Mouse (Mus musculus) kidney, embryonic 15.5 days (tissue): ENCODE results near the gene Tshz2. TPM values are rescaled to one million over a fixed set of nuclear protein-coding genes. Genes with fewer than 3 reads are reported as not detected.

Experiments used
- ATAC-seq: fragments of 200-750 bp; cut with Nextera tagmentation; replicated peaks from 2 replicates; pipeline ENCODE4 v1.8.0; 2017; ENCODE audit warnings: moderate TSS enrichment; ENCODE audit not compliant: low FRiP score
- H3K27ac ChIP-seq: fragments of 300-500 bp; sonication (generic); 2 replicates; pipeline ENCODE4 v1.5.1; 2015; ENCODE audit warnings: mild to moderate bottlenecking, inconsistent platforms
- H3K27me3 ChIP-seq: fragments of 300-500 bp; sonication (generic); 2 replicates; pipeline ENCODE4 v1.6.1; 2015; ENCODE audit warnings: inconsistent platforms
- H3K36me3 ChIP-seq: fragments of 300-500 bp; sonication (generic); 2 replicates; pipeline ENCODE4 v1.6.1; 2015; ENCODE audit warnings: inconsistent platforms
- H3K4me1 ChIP-seq: fragments of 300-500 bp; sonication (generic); 2 replicates; pipeline ENCODE4 v1.6.1; 2015; ENCODE audit warnings: inconsistent platforms
- H3K4me2 ChIP-seq: fragments of 300-500 bp; sonication (generic); 2 replicates; pipeline ENCODE4 v1.6.1; 2015; ENCODE audit warnings: moderate library complexity, mild to moderate bottlenecking, inconsistent platforms
- H3K4me3 ChIP-seq: fragments of 300-500 bp; sonication (generic); replicated peaks from 2 replicates; pipeline ENCODE4 v1.5.1; 2015; ENCODE audit warnings: mild to moderate bottlenecking, inconsistent platforms
- H3K9ac ChIP-seq: fragments of 300-500 bp; sonication (generic); 2 replicates; pipeline ENCODE4 v1.6.1; 2015; ENCODE audit warnings: mild to moderate bottlenecking, inconsistent platforms
- H3K9me3 ChIP-seq: fragments of 300-500 bp; sonication (generic); replicated peaks from 2 replicates; pipeline ENCODE4 v1.6.1; 2016; ENCODE audit warnings: inconsistent platforms
- WGBS: fragments of 180-500 bp; shearing (Covaris S2); methylation state at CpG from one replicate; pipeline ENCODE4 v1.1.7; 2015; ENCODE audit warnings: mixed read lengths; 5-methylcytosine and 5-hydroxymethylcytosine counted together
- polyA plus RNA-seq: library from polyadenylated mRNA; unstranded; fragments of >200 nt; fragmentation: Nextera tagmentation; extraction: Ambion mirVana; gene quantifications from 2 replicates; pipeline ENCODE4 v1.2.1, GENCODE M21; 2015

Gene Tshz2
- polyA plus RNA-seq, 1 experiment from 2014 or later = 17.8 TPM

DNA sequence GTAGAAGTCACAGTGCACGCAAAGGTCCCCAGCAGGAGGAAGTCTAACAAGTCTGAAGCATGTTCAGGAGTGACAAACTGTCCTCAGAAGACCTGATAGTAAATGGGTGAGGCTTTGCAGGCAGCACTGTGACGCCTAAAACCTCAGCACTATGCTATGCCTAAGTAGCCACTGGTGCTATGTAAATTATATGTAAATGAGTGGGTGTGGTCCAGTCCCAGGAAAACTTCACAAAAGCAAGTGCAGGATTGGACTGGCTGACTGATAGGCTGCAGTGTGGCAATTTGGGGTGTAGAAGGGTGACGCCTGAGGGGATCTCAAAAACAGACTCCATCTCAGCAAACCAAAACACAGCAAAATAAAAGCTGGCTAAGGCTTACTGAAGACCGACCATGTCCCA, 277.8 kb downstream of the Tshz2 start:
- no peak overlapping the region for H3K9ac ChIP-seq
- no peaks in the 10 kb centered on the region for H3K9me3 ChIP-seq
- no peak overlapping the region for H3K27ac ChIP-seq
- no peak for ATAC-seq
- H3K4me2 ChIP-seq = no peak overlapping the region
- no peaks in the 10 kb centered on the region for H3K27me3 ChIP-seq
- H3K4me3 ChIP-seq = no peak overlapping the region
- H3K4me1 ChIP-seq = peaks cover 17% of the 10 kb centered on the region
- 78% methylated on average over 4 of the region's 4 CpGs for WGBS
- no peaks in the 10 kb centered on the region for H3K36me3 ChIP-seq

- WGBS = 89% methylated on average over 14 of the region's 14 CpGs
- no peaks in the 10 kb centered on the region for H3K9me3 ChIP-seq
- no peak overlapping the region for H3K27ac ChIP-seq
- no peaks in the 10 kb centered on the region; the same call in 1 of the 2 replicates for H3K4me1 ChIP-seq
- no peak overlapping the region for H3K4me3 ChIP-seq
- no peak overlapping the region for H3K4me2 ChIP-seq
- no peaks in the 10 kb centered on the region for H3K36me3 ChIP-seq
- no peaks in the 10 kb centered on the region for H3K27me3 ChIP-seq
- no peak for ATAC-seq
- H3K9ac ChIP-seq = no peak overlapping the region
Measured at GRCm38 (mm10) chr2:169912826-169913225, 280.0 kb downstream of the Tshz2 start.

GRCm38 (mm10) chr2:169914903-169915302, 282.1 kb downstream of the Tshz2 start:
- Histone ChIP-seq H3K36me3 (no peaks in the 10 kb centered on the region), H3K9me3 (no peaks in the 10 kb centered on the region), H3K27me3 (no peaks in the 10 kb centered on the region), H3K4me2 (no peak overlapping the region), H3K4me1 (peaks cover 10% of the 10 kb centered on the region), H3K4me3 (no peak overlapping the region), H3K27ac (no peak overlapping the region), H3K9ac (no peak overlapping the region)
- no peak for ATAC-seq
- 88% methylated on average over 8 of the region's 8 CpGs for WGBS

GRCm38 (mm10) chr2:169915326-169915725, 282.5 kb downstream of the Tshz2 start:
- WGBS = 78% methylated on average over 13 of the region's 13 CpGs
- H3K27ac ChIP-seq = no peak overlapping the region
- H3K9ac ChIP-seq = no peak overlapping the region
- ATAC-seq = no peak
- H3K36me3 ChIP-seq = no peaks in the 10 kb centered on the region
- no peaks in the 10 kb centered on the region for H3K27me3 ChIP-seq
- H3K9me3 ChIP-seq = no peaks in the 10 kb centered on the region
- no peak overlapping the region for H3K4me2 ChIP-seq
- H3K4me1 ChIP-seq = peaks cover 10% of the 10 kb centered on the region
- no peak overlapping the region for H3K4me3 ChIP-seq

DNA sequence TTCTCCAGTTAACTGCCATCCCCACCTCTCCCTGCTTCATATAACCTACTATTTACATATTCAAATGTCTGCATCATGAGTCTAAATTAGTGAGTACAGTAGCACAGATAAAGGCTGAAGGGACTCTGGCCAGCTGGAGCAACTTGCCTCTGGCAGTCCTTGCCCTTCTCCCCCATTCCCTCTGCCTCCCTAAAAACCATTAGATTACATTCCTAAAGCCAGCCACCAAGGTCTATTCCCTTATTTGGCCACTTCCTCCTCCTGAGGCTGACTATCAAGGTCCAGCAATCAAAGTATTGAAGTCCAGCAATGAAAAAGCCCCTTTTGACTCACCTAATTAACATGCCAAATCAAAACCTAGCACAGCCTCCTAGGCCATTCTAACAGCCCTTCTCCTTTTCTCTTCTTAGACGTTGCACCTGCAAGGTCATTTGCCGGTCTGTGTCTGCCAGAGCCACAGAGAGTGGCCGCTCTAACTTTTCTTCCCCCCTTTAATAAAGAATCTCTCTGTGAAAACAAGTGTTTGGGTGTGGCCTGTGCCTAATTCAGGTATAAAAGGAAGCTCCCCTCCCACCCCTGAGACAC, 286.4 kb downstream of the Tshz2 start:
- Histone ChIP-seq H3K4me1 (peaks cover 13% of the 10 kb centered on the region), H3K4me3 (no peak overlapping the region), H3K27ac (peak overlapping the region; percentile 66; the same call in 1 of the 2 replicates), H3K36me3 (no peaks in the 10 kb centered on the region), H3K27me3 (no peaks in the 10 kb centered on the region), H3K4me2 (no peak overlapping the region), H3K9ac (no peak overlapping the region), H3K9me3 (no peaks in the 10 kb centered on the region)
- WGBS = 46% methylated on average over 3 of the region's 3 CpGs
- ATAC-seq = peak; percentile 46; the same call in 1 of the 2 replicates

DNA sequence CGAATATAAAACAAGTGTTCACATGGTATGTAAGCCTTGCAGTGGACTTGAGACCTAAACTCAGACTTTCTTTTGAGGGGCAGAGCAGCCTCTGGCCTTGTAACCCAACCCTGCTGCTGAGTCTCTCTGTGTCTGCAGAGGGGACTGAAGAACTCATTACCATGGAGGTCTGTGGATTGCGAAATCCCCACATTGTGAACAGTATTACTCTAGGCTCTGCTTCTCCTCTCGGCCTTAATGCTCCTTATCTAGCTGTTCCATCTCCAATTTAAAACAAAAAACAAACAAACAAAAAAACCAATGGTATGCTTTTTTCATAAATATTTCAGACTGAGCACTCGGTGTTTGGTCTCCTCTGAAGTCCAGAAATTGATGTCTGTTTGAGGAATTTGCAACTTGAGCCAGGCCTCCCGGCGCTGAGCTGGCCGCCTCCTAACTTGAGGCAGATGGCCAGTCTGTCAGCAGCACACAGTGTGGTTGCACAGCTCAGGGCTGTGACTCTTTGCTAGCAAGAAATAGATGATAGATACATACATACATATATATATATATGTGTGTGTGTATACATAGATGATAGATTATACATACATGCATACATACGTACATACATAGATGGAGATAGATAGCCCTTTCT, 291.5 kb downstream of the Tshz2 start:
- no peaks in the 10 kb centered on the region for H3K9me3 ChIP-seq
- H3K36me3 ChIP-seq = no peaks in the 10 kb centered on the region
- peaks cover 18% of the 10 kb centered on the region for H3K4me1 ChIP-seq
- WGBS = 40% methylated on average over 8 of the region's 8 CpGs
- ATAC-seq = no peak
- H3K9ac ChIP-seq = no peak overlapping the region
- H3K27me3 ChIP-seq = no peaks in the 10 kb centered on the region
- peak overlapping the region; percentile 48; the same call in 1 of the 2 replicates for H3K27ac ChIP-seq
- no peak overlapping the region for H3K4me2 ChIP-seq
- H3K4me3 ChIP-seq = no peak overlapping the region

- Histone ChIP-seq H3K9me3 (no peaks in the 10 kb centered on the region), H3K27me3 (no peaks in the 10 kb centered on the region), H3K27ac (no peak overlapping the region), H3K4me3 (no peak overlapping the region), H3K36me3 (no peaks in the 10 kb centered on the region), H3K4me1 (peaks cover 17% of the 10 kb centered on the region), H3K4me2 (no peak overlapping the region), H3K9ac (no peak overlapping the region)
- WGBS = 83% methylated on average over 5 of the region's 5 CpGs
- no peak for ATAC-seq
Measured at GRCm38 (mm10) chr2:169925466-169925865, 292.7 kb downstream of the Tshz2 start.

- Histone ChIP-seq H3K9ac (no peak overlapping the region), H3K9me3 (no peaks in the 10 kb centered on the region), H3K4me2 (no peak overlapping the region), H3K27ac (no peak overlapping the region), H3K36me3 (no peaks in the 10 kb centered on the region), H3K4me1 (peaks cover 17% of the 10 kb centered on the region), H3K4me3 (no peak overlapping the region), H3K27me3 (no peaks in the 10 kb centered on the region)
- ATAC-seq = no peak
- WGBS = 82% methylated on average over 11 of the region's 11 CpGs
Measured at GRCm38 (mm10) chr2:169926016-169926415, 293.2 kb downstream of the Tshz2 start.

DNA sequence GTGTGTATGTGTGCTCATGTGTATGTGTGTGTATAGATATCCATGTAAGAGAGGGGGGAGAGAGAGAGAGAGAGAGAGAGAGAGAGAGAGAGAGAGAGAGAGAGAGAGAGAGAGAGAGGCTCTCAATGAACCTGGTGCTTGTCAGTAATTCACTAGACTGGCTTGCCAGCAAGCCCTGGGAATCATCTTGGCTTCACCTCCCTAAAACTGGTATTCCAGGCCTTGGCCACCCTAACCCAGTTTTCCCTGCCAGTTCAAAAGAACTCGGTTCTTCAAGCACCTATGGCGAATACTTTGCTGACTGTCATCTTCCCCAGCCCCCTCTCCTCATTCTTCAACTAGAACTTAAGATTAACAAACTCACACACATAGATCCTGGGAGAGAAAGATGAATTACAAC, 294.6 kb downstream of the Tshz2 start:
- Histone ChIP-seq H3K4me3 (no peak overlapping the region), H3K36me3 (no peaks in the 10 kb centered on the region), H3K27me3 (no peaks in the 10 kb centered on the region), H3K4me1 (peaks cover 17% of the 10 kb centered on the region), H3K4me2 (no peak overlapping the region), H3K9me3 (no peaks in the 10 kb centered on the region), H3K9ac (no peak overlapping the region), H3K27ac (no peak overlapping the region)
- WGBS = 83% methylated on average over 2 of the region's 2 CpGs
- no peak for ATAC-seq

DNA sequence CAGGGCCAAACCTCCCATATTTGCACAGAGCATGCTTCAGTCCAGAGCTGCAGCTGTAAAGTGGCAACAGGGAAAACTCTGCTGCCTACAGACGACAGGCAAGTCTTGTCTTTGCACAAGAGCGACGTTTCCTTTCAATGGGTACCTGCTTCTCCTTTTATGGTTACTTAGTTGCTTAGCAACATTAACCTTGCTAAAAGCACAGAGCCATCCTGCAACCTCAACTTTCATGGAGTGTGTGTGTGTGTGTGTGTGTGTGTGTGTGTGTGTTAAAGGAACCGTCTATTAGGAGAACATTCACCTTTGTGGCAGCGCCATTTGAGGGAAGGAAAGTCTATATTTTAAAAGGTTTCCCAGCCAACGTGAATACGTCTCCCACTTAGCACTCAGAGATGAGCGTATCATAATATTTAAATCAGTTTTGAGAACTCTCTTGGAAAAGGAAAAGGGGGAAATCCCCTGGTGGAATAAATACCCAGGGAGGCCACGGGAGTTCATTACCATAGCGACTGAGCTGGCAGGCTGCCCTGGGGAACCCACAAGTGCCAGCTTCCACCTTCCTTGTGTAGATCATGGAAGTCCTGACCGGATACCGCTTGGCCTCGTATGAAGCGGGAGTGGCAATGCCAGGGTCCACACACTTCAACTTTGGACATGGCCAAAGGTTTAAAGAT, 295.8 kb downstream of the Tshz2 start:
- Histone ChIP-seq H3K4me3 (no peak overlapping the region), H3K9ac (no peak overlapping the region), H3K4me2 (no peak overlapping the region), H3K27me3 (no peaks in the 10 kb centered on the region), H3K36me3 (no peaks in the 10 kb centered on the region), H3K9me3 (no peaks in the 10 kb centered on the region), H3K27ac (no peak overlapping the region), H3K4me1 (peaks cover 17% of the 10 kb centered on the region)
- no peak for ATAC-seq
- WGBS = 67% methylated on average over 14 of the region's 14 CpGs

GRCm38 (mm10) chr2:169929540-169930497, 297.0 kb downstream of the Tshz2 start:
- Histone ChIP-seq H3K9ac (peak overlapping the region; percentile 42), H3K9me3 (no peaks in the 10 kb centered on the region), H3K27me3 (no peaks in the 10 kb centered on the region), H3K4me2 (peak overlapping the region; percentile 60), H3K27ac (0 out of 2 replicates have a peak overlapping the region, but pooled peaks have one; percentile 9), H3K36me3 (no peaks in the 10 kb centered on the region), H3K4me1 (peaks cover 14% of the 10 kb centered on the region), H3K4me3 (peak overlapping the region; percentile 46)
- peak; percentile 79 for ATAC-seq
- 43% methylated on average over 23 of the region's 23 CpGs for WGBS
